7 mouse cellular contexts compared by ENCODE assay signal in the genomic region with DNA sequence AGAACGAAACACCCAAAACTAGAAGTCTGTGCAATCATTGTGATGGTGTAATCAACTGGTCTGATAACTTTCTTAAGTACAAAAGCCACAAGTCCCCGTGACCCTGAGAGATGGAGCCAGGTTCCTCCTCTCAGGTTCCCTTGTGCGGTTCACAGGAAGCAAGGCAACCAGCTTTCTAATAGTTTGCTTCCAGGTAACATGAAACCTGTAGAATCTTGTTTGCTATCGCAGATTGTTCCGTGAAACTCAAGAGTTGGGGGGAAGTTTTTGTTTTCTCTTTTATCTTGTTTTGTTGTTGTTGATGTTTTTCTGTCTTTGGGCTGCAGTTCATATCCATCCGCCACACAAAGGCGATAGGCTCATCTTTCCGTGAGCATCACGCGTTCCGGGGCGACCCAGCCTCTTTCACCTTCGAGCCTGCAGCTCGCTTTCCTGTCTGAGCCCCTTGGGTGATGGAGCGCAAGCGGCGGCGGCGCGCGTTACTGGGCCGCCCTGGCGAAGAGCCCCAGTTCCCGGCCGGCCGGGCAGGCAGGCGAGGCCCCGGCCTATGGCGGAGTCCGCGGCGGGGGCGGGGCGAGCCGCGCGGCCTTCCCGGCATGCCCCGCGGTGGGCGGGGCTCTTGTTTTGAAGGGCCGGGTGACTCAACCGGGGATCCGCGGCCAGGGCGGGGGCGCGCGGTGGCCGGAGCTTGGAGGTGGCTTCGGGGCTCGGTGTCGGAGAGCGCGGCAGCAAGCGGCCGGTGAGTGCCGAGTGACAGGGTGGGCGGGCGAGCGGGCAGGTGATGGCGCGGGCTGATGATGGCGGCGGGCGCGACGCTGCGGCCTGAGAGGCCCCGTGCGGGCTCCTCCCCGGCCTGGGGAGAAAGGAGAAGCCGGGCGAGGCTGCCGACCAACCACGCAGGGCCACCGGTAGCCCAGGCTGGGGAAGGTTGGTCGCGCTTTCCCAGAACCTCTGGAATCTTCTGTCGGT. TPM values are rescaled to one million over a fixed set of nuclear protein-coding genes. Genes with fewer than 3 reads are reported as not detected.
DNase-seq lines count a peak whose midpoint lies in the region; ATAC-seq lines count a peak whose summit lies in the region.

A gene (plus strand): TSS at position 120 of the 969 bp plus-strand sequence.

- peak within 1 kb of the TSS; percentile 86 for H3K4me2 ChIP-seq in intestine, embryonic 16.5 days (ENCODE audit: low read depth, low read length)
- H3K4me2 ChIP-seq in midbrain, embryonic 11.5 days, result peak within 1 kb of the TSS; percentile 76

- peak; percentile 97 for ATAC-seq in intestine, embryonic 16.5 days
- peak; percentile 95 for ATAC-seq in midbrain, embryonic 11.5 days (ENCODE audit: low FRiP score)

- H3K27me3 ChIP-seq in intestine, embryonic 16.5 days (replicated peaks; ENCODE audit: control insufficient read depth, insufficient read depth, low read length), result no peaks in the 10 kb centered on the region
- no peaks in the 10 kb centered on the region for H3K27me3 ChIP-seq in midbrain, embryonic 11.5 days (ENCODE audit: control insufficient read depth, insufficient read depth, low read length)

- DNase-seq in adrenal gland, adult 2 months, result peak; percentile 97
- DNase-seq in embryo, embryonic 11.5 days (ENCODE audit: low read depth, low spot score), result peak; percentile 84
- DNase-seq in gastrocnemius, postnatal 4 days (ENCODE audit: low spot score in 2 of 2), result peak; percentile 93
- DNase-seq in left cerebral cortex, postnatal 36 days (ENCODE audit: low spot score in 2 of 2), result peak; percentile 90 to 93
- peak; percentile 100 for DNase-seq in midbrain, embryonic 11.5 days (ENCODE audit: low spot score, missing footprints)
- DNase-seq in skeletal muscle tissue, adult 2 months (ENCODE audit: low read depth, low spot score), result peak; percentile 88

- H3K4me3 ChIP-seq in intestine, embryonic 16.5 days (ENCODE audit: low read length), result peak within 1 kb of the TSS; percentile 74
- peak within 1 kb of the TSS; percentile 69 for H3K4me3 ChIP-seq in midbrain, embryonic 11.5 days (ENCODE audit: low read depth, low read length)

- peak within 1 kb of the TSS; percentile 92 for H3K9ac ChIP-seq in intestine, embryonic 16.5 days (ENCODE audit: low read depth, low read length)
- peak within 1 kb of the TSS; percentile 96 for H3K9ac ChIP-seq in midbrain, embryonic 11.5 days (ENCODE audit: low read length)

- intact Hi-C loops in left cerebral cortex, postnatal 36 days (cut with DNase I), result loop anchor here (2.0 kb wide), 1 partner anchor 81 kb away; a partner anchor contains a TSS

- H3K27ac ChIP-seq in intestine, embryonic 16.5 days (ENCODE audit: low read length), result peak within 1 kb of the TSS; percentile 96
- peak within 1 kb of the TSS; percentile 94 for H3K27ac ChIP-seq in midbrain, embryonic 11.5 days (ENCODE audit: low read depth, low read length)

- peaks cover 14% of the 10 kb centered on the region for H3K4me1 ChIP-seq in intestine, embryonic 16.5 days (ENCODE audit: control insufficient read depth, insufficient read depth, low read length)
- peaks cover 15% of the 10 kb centered on the region for H3K4me1 ChIP-seq in midbrain, embryonic 11.5 days (ENCODE audit: control insufficient read depth, insufficient read depth, low read length)

- under 1% methylated on average over 78 of the region's 80 CpGs for WGBS in intestine, embryonic 16.5 days
- WGBS in midbrain, embryonic 11.5 days, result 1% methylated on average over 75 of the region's 80 CpGs

- H3K36me3 ChIP-seq in intestine, embryonic 16.5 days (ENCODE audit: control insufficient read depth, insufficient read depth, low read length), result no peaks in the 10 kb centered on the region
- no peaks in the 10 kb centered on the region for H3K36me3 ChIP-seq in midbrain, embryonic 11.5 days (ENCODE audit: control insufficient read depth, insufficient read depth, low read length)

- H3K9me3 ChIP-seq in intestine, embryonic 16.5 days (ENCODE audit: control insufficient read depth, low read length), result no peaks in the 10 kb centered on the region
- no peaks in the 10 kb centered on the region for H3K9me3 ChIP-seq in midbrain, embryonic 11.5 days (ENCODE audit: control insufficient read depth, low read length)

RNA-seq across cellular contexts. Expression of the gene that starts here (rescaled TPM):
- total RNA-seq in adrenal gland, adult 2 months (2021), result 10 to 100 TPM; 48.2 to 63.7 TPM
- polyA plus RNA-seq in adrenal gland, adult 2 months (2012; rRNA removed), result 23.5 and 32.7 TPM in 2 replicates
- total RNA-seq in gastrocnemius, postnatal 4 days (2021), result 10 to 100 TPM; 60.7 to 64.6 TPM
- polyA plus RNA-seq in intestine, embryonic 16.5 days (2015; fragmentation: Nextera tagmentation; extraction: Ambion mirVana), result 57.0 and 62.3 TPM in 2 replicates
- total RNA-seq in left cerebral cortex, postnatal 36 days (2021), result 10 to 100 TPM; 72.8 to 77.6 TPM
- polyA plus RNA-seq in midbrain, embryonic 11.5 days (2014; fragmentation: Nextera tagmentation; extraction: Ambion mirVana), result 92.4 and 97.4 TPM in 2 replicates

Comparison
In these comparisons a context has a peak if more than half of its experiments do, and no peak if none do; other contexts are left out.
1. Peak in every context shown above with its lines: DNase-seq, ATAC-seq, H3K4me3 ChIP-seq and H3K27ac ChIP-seq.